Mouse (Mus musculus): Measurements from ENCODE around the gene Lin28b.

DNA sequence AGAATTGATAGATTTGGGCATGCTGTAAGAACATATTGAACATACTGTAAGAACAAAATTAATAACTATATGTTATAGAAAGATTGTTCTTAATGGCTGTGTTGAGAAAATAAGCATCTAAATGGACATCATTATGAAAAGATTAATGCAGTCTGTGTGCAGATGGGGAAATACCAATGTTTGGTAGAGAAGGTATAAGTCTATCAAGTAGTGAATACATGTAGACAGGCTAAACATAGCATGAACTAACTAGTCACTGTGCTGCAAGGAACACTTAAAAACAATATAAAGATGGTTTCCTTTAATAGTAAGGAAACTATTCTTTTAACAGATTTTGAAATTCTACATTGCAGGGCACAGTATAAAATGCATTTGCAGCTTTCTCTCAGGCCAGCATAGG lies 39.6 kb downstream of the Lin28b start:
- TF ChIP-seq POLR2A (IDR thresholded peaks at IDR 0.05; ENCODE audit: low read depth, low read length) (no peak), CTCF (IDR thresholded peaks at IDR 0.05; ENCODE audit: extremely low read depth, insufficient read depth, insufficient read length, insufficient replicate concordance) (no peak)
